Mouse (Mus musculus) liver, embryonic 16.5 days (tissue): ENCODE data around the gene Syngr1. TPM values are rescaled to one million over a fixed set of nuclear protein-coding genes. Genes with fewer than 3 reads are reported as not detected.

Experiments used
- ATAC-seq: fragments of 200-750 bp; cut with Nextera tagmentation; 2 replicates; pipeline ENCODE4 v1.8.0; 2017; ENCODE audit warnings: low read depth, mild to moderate bottlenecking, moderate number of reproducible peaks, moderate library complexity
- H3K27ac ChIP-seq: fragments of 300-500 bp; sonication (generic); 2 replicates; pipeline ENCODE4 v1.5.1; 2014; ENCODE audit warnings: mild to moderate bottlenecking, low read length
- H3K27me3 ChIP-seq: fragments of 300-500 bp; sonication (generic); 2 replicates; pipeline ENCODE4 v1.6.1; 2014; ENCODE audit warnings: low read depth, low read length, mixed read lengths; ENCODE audit not compliant: control insufficient read depth, insufficient read depth
- H3K36me3 ChIP-seq: fragments of 300-500 bp; sonication (generic); 2 replicates; pipeline ENCODE4 v1.6.1; 2014; ENCODE audit warnings: mild to moderate bottlenecking; ENCODE audit not compliant: control insufficient read depth, insufficient read depth
- H3K4me1 ChIP-seq: fragments of 300-500 bp; sonication (generic); 2 replicates; pipeline ENCODE4 v1.6.1; 2014; ENCODE audit warnings: low read depth, low read length, mixed read lengths; ENCODE audit not compliant: control insufficient read depth
- H3K4me2 ChIP-seq: fragments of 300-500 bp; sonication (generic); 2 replicates; pipeline ENCODE4 v1.6.1; 2014; ENCODE audit warnings: low read depth, low read length, mixed read lengths
- H3K4me3 ChIP-seq: fragments of 300-500 bp; sonication (generic); 2 replicates; pipeline ENCODE4 v1.5.1; 2014; ENCODE audit warnings: low read depth, mild to moderate bottlenecking, low read length
- H3K9ac ChIP-seq: fragments of 300-500 bp; sonication (generic); 2 replicates; pipeline ENCODE4 v1.6.1; 2014; ENCODE audit warnings: low read depth, low read length
- H3K9me3 ChIP-seq: fragments of 300-500 bp; sonication (generic); replicated peaks from 2 replicates; pipeline ENCODE4 v1.6.1; 2016; ENCODE audit warnings: low read length; ENCODE audit not compliant: control insufficient read depth
- WGBS: fragments of 180-500 bp; shearing (Covaris S2); extraction: QIAGEN DNeasy Blood & Tissue Kit; methylation state at CpG from one replicate; pipeline ENCODE4 v1.1.7; 2014; ENCODE audit not compliant: insufficient replicate concordance; 5-methylcytosine and 5-hydroxymethylcytosine counted together
- polyA plus RNA-seq: library from polyadenylated mRNA; unstranded; fragments of >200 nt; fragmentation: Nextera tagmentation; extraction: Ambion mirVana; gene quantifications from 2 replicates; pipeline ENCODE4 v1.2.1, GENCODE M21; 2015

Syngr1 gene
- polyA plus RNA-seq, 1 experiment from 2014 or later: 11.3 TPM

GRCm38 (mm10) chr15:80127191-80127590, 36.1 kb downstream of the Syngr1 start:
- no peak for ATAC-seq
- H3K4me1 ChIP-seq: peaks cover 34% of the 10 kb centered on the region

GRCm38 (mm10) chr15:80129982-80130381, 38.8 kb downstream of the Syngr1 start:
- 38% methylated on average over 6 of the region's 6 CpGs for WGBS
- H3K9me3 ChIP-seq: no peaks in the 10 kb centered on the region
- no peaks in the 10 kb centered on the region for H3K27me3 ChIP-seq
- peaks cover 53% of the 10 kb centered on the region for H3K4me1 ChIP-seq
- no peaks in the 10 kb centered on the region for H3K36me3 ChIP-seq
- peak overlapping the region; percentile 95 for H3K27ac ChIP-seq
- no peak overlapping the region for H3K9ac ChIP-seq
- no peak overlapping the region for H3K4me3 ChIP-seq
- peak overlapping the region; percentile 53; the same call in 1 of the 2 replicates for H3K4me2 ChIP-seq
- ATAC-seq: no peak

More at GRCm38 (mm10) chr15:80127191-80127590, 36.1 kb downstream of the Syngr1 start:
- no peaks in the 10 kb centered on the region for H3K27me3 ChIP-seq
- no peak overlapping the region for H3K27ac ChIP-seq
- WGBS: 21% methylated on average over 1 of the region's 1 CpGs
- H3K4me3 ChIP-seq: no peak overlapping the region
- no peaks in the 10 kb centered on the region for H3K36me3 ChIP-seq
- H3K9ac ChIP-seq: no peak overlapping the region
- H3K4me2 ChIP-seq: no peak overlapping the region
- H3K9me3 ChIP-seq: no peaks in the 10 kb centered on the region

GRCm38 (mm10) chr15:80130689-80131088, 39.6 kb downstream of the Syngr1 start:
- Histone ChIP-seq H3K9ac (peak overlapping the region; percentile 62), H3K4me3 (peak overlapping the region; percentile 5; the same call in 1 of the 2 replicates), H3K9me3 (no peaks in the 10 kb centered on the region), H3K27me3 (no peaks in the 10 kb centered on the region), H3K36me3 (no peaks in the 10 kb centered on the region), H3K4me1 (peaks cover 56% of the 10 kb centered on the region), H3K27ac (peak overlapping the region; percentile 95), H3K4me2 (peak overlapping the region; percentile 53)
- ATAC-seq: peak; percentile 75
- 22% methylated on average over 5 of the region's 5 CpGs for WGBS

GRCm38 (mm10) chr15:80131421-80131820, 40.3 kb downstream of the Syngr1 start:
- H3K9me3 ChIP-seq: no peaks in the 10 kb centered on the region
- H3K4me1 ChIP-seq: peaks cover 63% of the 10 kb centered on the region
- peak overlapping the region; percentile 95 for H3K27ac ChIP-seq
- no peaks in the 10 kb centered on the region for H3K36me3 ChIP-seq
- no peaks in the 10 kb centered on the region for H3K27me3 ChIP-seq
- H3K4me3 ChIP-seq: no peak overlapping the region
- peak overlapping the region; percentile 35; the same call in 1 of the 2 replicates for H3K9ac ChIP-seq
- 44% methylated on average over 6 of the region's 6 CpGs for WGBS
- ATAC-seq: no peak
- H3K4me2 ChIP-seq: no peak overlapping the region

- 76% methylated on average over 9 of the region's 9 CpGs for WGBS
Measured at GRCm38 (mm10) chr15:80132452-80132851, 41.3 kb downstream of the Syngr1 start.

GRCm38 (mm10) chr15:80132993-80133586, 42.0 kb downstream of the Syngr1 start, which contains the start of gene Tab1:
TSS of gene Tab1 (plus strand) at chr15:80133127.
- Histone ChIP-seq H3K27ac (peak within 1 kb of the TSS; percentile 98), H3K4me1 (peaks cover 72% of the 10 kb centered on the region), H3K27me3 (no peaks in the 10 kb centered on the region), H3K36me3 (peaks cover 5% of the 10 kb centered on the region; the same call in 1 of the 2 replicates), H3K9ac (peak within 1 kb of the TSS; percentile 91), H3K4me2 (peak within 1 kb of the TSS; percentile 93), H3K9me3 (no peaks in the 10 kb centered on the region), H3K4me3 (peak within 1 kb of the TSS; percentile 87)
- under 1% methylated on average over 59 of the region's 59 CpGs for WGBS
- peak; percentile 82 for ATAC-seq

More at GRCm38 (mm10) chr15:80132452-80132851, 41.3 kb downstream of the Syngr1 start:
- H3K36me3 ChIP-seq: peaks cover 5% of the 10 kb centered on the region; the same call in 1 of the 2 replicates
- ATAC-seq: no peak
- H3K9me3 ChIP-seq: no peaks in the 10 kb centered on the region
- H3K4me3 ChIP-seq: peak overlapping the region; percentile 87
- no peaks in the 10 kb centered on the region for H3K27me3 ChIP-seq
- peaks cover 66% of the 10 kb centered on the region for H3K4me1 ChIP-seq
- peak overlapping the region; percentile 98 for H3K27ac ChIP-seq
- peak overlapping the region; percentile 93 for H3K4me2 ChIP-seq
- peak overlapping the region; percentile 91 for H3K9ac ChIP-seq

GRCm38 (mm10) chr15:80133682-80134449, 42.7 kb downstream of the Syngr1 start:
- 1% methylated on average over 14 of the region's 14 CpGs for WGBS
- peak overlapping the region; percentile 87 for H3K4me3 ChIP-seq
- no peaks in the 10 kb centered on the region for H3K27me3 ChIP-seq
- H3K9ac ChIP-seq: peak overlapping the region; percentile 91
- no peaks in the 10 kb centered on the region for H3K9me3 ChIP-seq
- peak overlapping the region; percentile 93 for H3K4me2 ChIP-seq
- H3K27ac ChIP-seq: peak overlapping the region; percentile 98
- H3K4me1 ChIP-seq: peaks cover 75% of the 10 kb centered on the region
- ATAC-seq: peak; percentile 9
- peaks cover 5% of the 10 kb centered on the region; the same call in 1 of the 2 replicates for H3K36me3 ChIP-seq

- H3K4me2 ChIP-seq: peak overlapping the region; percentile 93
- H3K4me1 ChIP-seq: peaks cover 74% of the 10 kb centered on the region
- H3K9ac ChIP-seq: peak overlapping the region; percentile 91
- peaks cover 5% of the 10 kb centered on the region; the same call in 1 of the 2 replicates for H3K36me3 ChIP-seq
- H3K9me3 ChIP-seq: no peaks in the 10 kb centered on the region
- H3K4me3 ChIP-seq: peak overlapping the region; percentile 87
- H3K27ac ChIP-seq: peak overlapping the region; percentile 98
- WGBS: 38% methylated on average over 9 of the region's 9 CpGs
- no peaks in the 10 kb centered on the region for H3K27me3 ChIP-seq
- ATAC-seq: no peak
Measured at GRCm38 (mm10) chr15:80134450-80134847, 43.3 kb downstream of the Syngr1 start.
